Comparison of ENCODE assay signal across 10 mouse cellular contexts in genomic region chr6:145860350-145860749, GRCm38 (mm10). TPM values are rescaled to one million over a fixed set of nuclear protein-coding genes. Genes with fewer than 3 reads are reported as not detected.
A peak's percentile ranks its signal among the peaks of the same experiment; 100 is the strongest.
DNase-seq lines count a peak whose midpoint lies in the region; ATAC-seq and TF ChIP-seq lines count a peak whose summit lies in the region.
"Had no signal": no experiment of that assay in that cellular context is flagged by ENCODE, and none has a peak within 500 bp of the region (broad histone marks: within the 10 kb centered on the region; RNA-seq: fewer than 3 reads in every experiment).

No protein-coding gene starts in this region.

- TF ChIP-seq CTCF in liver, embryonic 14.5 days (IDR thresholded peaks at IDR 0.05; ENCODE audit: low read depth): peak; percentile 31; the same call in 1 of the 2 replicates

- no peak overlapping the region for H3K9ac ChIP-seq in liver, embryonic 14.5 days (replicated peaks)
- H3K9ac ChIP-seq: lung, embryonic 15.5 days had no signal

- H3K4me1 ChIP-seq in liver, embryonic 14.5 days (replicated peaks; ENCODE audit: control insufficient read depth in 2 of 2, insufficient read depth in 2 of 2, low read length in 1 of 2): 0 out of 4 replicates have a peak, but pooled peaks cover 0 to 1% of the 10 kb centered on the region in 2 experiments

- peak; percentile 50 to 79 for DNase-seq in adrenal gland, adult (ENCODE audit: inconsistent age in 2 of 2, low spot score in 1 of 2)
- DNase-seq in adrenal gland, postnatal 25 days: no peak
- no peak for DNase-seq in liver, embryonic 14.5 days (ENCODE audit: low read depth in 3 of 3, low spot score in 3 of 3)
- no peak for DNase-seq in liver
- no peak for DNase-seq in right cerebral cortex, adult 18-20 months
- DNase-seq in kidney, adult 9 months: no peak
- DNase-seq: adrenal gland, postnatal 14 days had no signal

- TF ChIP-seq POLR2A in myocyte (IDR thresholded peaks at IDR 0.05; ENCODE audit: insufficient read length, low read depth): peak; percentile 28

- H3K27me3 ChIP-seq in liver, embryonic 14.5 days (ENCODE audit: control insufficient read depth, insufficient read depth, low read length): peaks cover 37% of the 10 kb centered on the region
- H3K27me3 ChIP-seq in myocyte (ENCODE audit: control insufficient read depth, insufficient read depth, insufficient read length): no peaks in the 10 kb centered on the region

- no peak overlapping the region for H3K27ac ChIP-seq in liver, embryonic 14.5 days
- H3K27ac ChIP-seq: lung, embryonic 15.5 days had no signal

- H3ac ChIP-seq in myocyte (ENCODE audit: control insufficient read depth, insufficient read length): no peak overlapping the region

- TF ChIP-seq EP300 in liver, embryonic 14.5 days (IDR thresholded peaks at IDR 0.05; ENCODE audit: low read depth): no peak

- no peak overlapping the region for H3K4me2 ChIP-seq in liver, embryonic 14.5 days (ENCODE audit: low read depth)
- peak overlapping the region; percentile 99 for H3K4me2 ChIP-seq in myocyte (ENCODE audit: low read depth)
- H3K4me2 ChIP-seq: lung, embryonic 15.5 days had no signal

- H3K9me3 ChIP-seq in liver, embryonic 14.5 days (ENCODE audit: control insufficient read depth, low read length): no peaks in the 10 kb centered on the region
- H3K9me3 ChIP-seq: lung, embryonic 15.5 days had no signal

- peaks cover 55% of the 10 kb centered on the region for H3K79me2 ChIP-seq in myocyte (ENCODE audit: control insufficient read depth, insufficient read depth)

- ATAC-seq in liver, embryonic 14.5 days (ENCODE audit: insufficient read depth): no peak
- peak; percentile 57 for ATAC-seq in common myeloid progenitor, adult 5-6 weeks (replicated peaks; ENCODE audit: low read depth, poor library complexity, severe bottlenecking)

- H3K36me3 ChIP-seq in liver, embryonic 14.5 days (replicated peaks; ENCODE audit: control insufficient read depth, insufficient read depth, low read depth): no peaks in the 10 kb centered on the region
- H3K36me3 ChIP-seq in myocyte (ENCODE audit: control insufficient read depth, insufficient read depth): no peaks in the 10 kb centered on the region
- H3K36me3 ChIP-seq: lung, embryonic 15.5 days had no signal

- H3K4me3 ChIP-seq in liver, embryonic 14.5 days (ENCODE audit: insufficient read depth in 1 of 2, low read depth in 2 of 2, low read length in 2 of 2): no peak overlapping the region
- peak overlapping the region; percentile 71 for H3K4me3 ChIP-seq in myocyte
- H3K4me3 ChIP-seq: lung, embryonic 15.5 days had no signal

- WGBS in liver, embryonic 14.5 days (ENCODE audit: insufficient replicate concordance): 21% methylated on average over 2 of the region's 2 CpGs

TF ChIP-seq in myocyte, 11 proteins besides CTCF, POLR2A, EP300 and RAD21:
- peak; percentile 48 for TF ChIP-seq POLR2AphosphoS2 (IDR thresholded peaks at IDR 0.05; ENCODE audit: insufficient read length, low read depth)
- TF ChIP-seq CEBPB (IDR thresholded peaks at IDR 0.05; ENCODE audit: insufficient read depth, poor library complexity, severe bottlenecking): no peak

RNA-seq across cellular contexts. Expression of gene Bhlhe41, which starts 5.0 kb away (rescaled TPM):
- 12.3 and 16.2 TPM in 2 replicates for total RNA-seq in adrenal gland, postnatal 25 days (2021)
- 0.01 and 0.07 TPM in 2 replicates for polyA plus RNA-seq in liver, embryonic 14.5 days (2012; rRNA removed)
- 0.13 and 0.18 TPM in 2 replicates for polyA plus RNA-seq in liver, embryonic 14.5 days (2014; fragmentation: Nextera tagmentation; extraction: Ambion mirVana)
- under 0.01 TPM in 1 of 2 replicates, not detected in the other for total RNA-seq in common myeloid progenitor, adult 5-6 weeks (2017)
- polyA plus RNA-seq in myocyte (2012; fragmentation: generic; extraction: Trizol): 15.6 TPM

Comparison
In these comparisons a context has a peak if more than half of its experiments do, and no peak if none do; other contexts are left out.
1. DNase-seq: peak in adrenal gland, adult (2 of 2); none in adrenal gland, postnatal 25 days (single experiment), liver, embryonic 14.5 days (0 of 3), liver (single experiment), right cerebral cortex, adult 18-20 months (single experiment) and kidney, adult 9 months (single experiment).
2. RNA of gene Bhlhe41, which starts 5.0 kb away (total RNA-seq): 12.3 to 16.2 TPM in adrenal gland, postnatal 25 days; under 0.01 TPM in common myeloid progenitor, adult 5-6 weeks; every median in the first group is over 10 times any median in the second.